Mouse (Mus musculus): ENCODE measurements at regions not wholly inside any gene's neighbourhood (a gene's known extent, or its start where the extent isn't known, plus 50 kb on each side); places are given as distances from the start of the nearest gene placed in this dataset.

- DNase-seq (ENCODE audit: low read depth): peak; percentile 31
These were observed 178.4 kb downstream of the Csl start for GRCm38 (mm10) chr10:99581074-99581473.

GRCm38 (mm10) chr10:99584855-99585254, 174.6 kb downstream of the Csl start:
- DNase-seq (ENCODE audit: low read depth): no peak

- DNase-seq (ENCODE audit: low read depth): peak; percentile 46
These were observed 167.2 kb downstream of the Csl start for GRCm38 (mm10) chr10:99592220-99592619.

GRCm38 (mm10) chr10:99595659-99596058, 163.8 kb downstream of the Csl start:
- no peak for DNase-seq (ENCODE audit: low read depth)

- peak; percentile 79 for DNase-seq (ENCODE audit: low read depth)
These were observed 160.0 kb downstream of the Csl start for GRCm38 (mm10) chr10:99599142-99600120.

- no peak for DNase-seq (ENCODE audit: low read depth)
These were observed 157.1 kb downstream of the Csl start for GRCm38 (mm10) chr10:99602331-99602730.

- no peak for DNase-seq (ENCODE audit: low read depth)
These were observed 155.3 kb downstream of the Csl start for GRCm38 (mm10) chr10:99604172-99604571.

- DNase-seq (ENCODE audit: low read depth): no peak
These were observed 151.0 kb downstream of the Csl start for GRCm38 (mm10) chr10:99608477-99608876.

GRCm38 (mm10) chr10:99609420-99609819, 150.0 kb downstream of the Csl start:
- no peak for DNase-seq (ENCODE audit: low read depth)

GRCm38 (mm10) chr10:99610890-99611289, 148.6 kb downstream of the Csl start:
- DNase-seq (ENCODE audit: low read depth): no peak

- DNase-seq (ENCODE audit: low read depth): no peak
These were observed 144.8 kb downstream of the Csl start for GRCm38 (mm10) chr10:99614392-99615249.

GRCm38 (mm10) chr10:99615371-99615770, 144.1 kb downstream of the Csl start:
- no peak for DNase-seq (ENCODE audit: low read depth)

GRCm38 (mm10) chr10:99615779-99616178, 143.7 kb downstream of the Csl start:
- peak; percentile 91 for DNase-seq (ENCODE audit: low read depth)

- no peak for DNase-seq (ENCODE audit: low read depth)
These were observed 141.8 kb downstream of the Csl start for GRCm38 (mm10) chr10:99617623-99618022.

GRCm38 (mm10) chr10:99619421-99620151, 139.9 kb downstream of the Csl start:
- peak; percentile 84 for DNase-seq (ENCODE audit: low read depth)

GRCm38 (mm10) chr10:99620489-99620888, 139.0 kb downstream of the Csl start:
- no peak for DNase-seq (ENCODE audit: low read depth)

- no peak for DNase-seq (ENCODE audit: low read depth)
These were observed 132.1 kb downstream of the Csl start for GRCm38 (mm10) chr10:99627355-99627754.

GRCm38 (mm10) chr10:99632250-99632985, 127.0 kb downstream of the Csl start:
- DNase-seq (ENCODE audit: low read depth): no peak

GRCm38 (mm10) chr10:99635796-99636195, 123.7 kb downstream of the Csl start:
- no peak for DNase-seq (ENCODE audit: low read depth)

- no peak for DNase-seq (ENCODE audit: low read depth)
These were observed 120.4 kb downstream of the Csl start for GRCm38 (mm10) chr10:99639022-99639421.

GRCm38 (mm10) chr10:99639469-99639868, 120.0 kb downstream of the Csl start:
- DNase-seq (ENCODE audit: low read depth): no peak

All from induced T-regulatory cell, adult 2 months (primary cell).